Mouse (Mus musculus): ENCODE measurements around the gene Ajm1.

- TF ChIP-seq CTCF (IDR thresholded peaks at IDR 0.05; ENCODE audit: low read depth, low read length) (no peak), POLR2A (IDR thresholded peaks at IDR 0.05; ENCODE audit: extremely low read depth, insufficient read depth, low read length) (no peak)
Measured at GRCm38 (mm10) chr2:25583571-25583970, 2.0 kb upstream of the Ajm1 start.

Measured in liver, adult 2 months (tissue).